Mouse (Mus musculus): ENCODE data around the gene Tubb2a. TPM values are rescaled to one million over a fixed set of nuclear protein-coding genes. Genes with fewer than 3 reads are reported as not detected.

The Tubb2a gene
- polyA plus RNA-seq, 1 experiment from 2014 or later, result 2,016 TPM

DNA sequence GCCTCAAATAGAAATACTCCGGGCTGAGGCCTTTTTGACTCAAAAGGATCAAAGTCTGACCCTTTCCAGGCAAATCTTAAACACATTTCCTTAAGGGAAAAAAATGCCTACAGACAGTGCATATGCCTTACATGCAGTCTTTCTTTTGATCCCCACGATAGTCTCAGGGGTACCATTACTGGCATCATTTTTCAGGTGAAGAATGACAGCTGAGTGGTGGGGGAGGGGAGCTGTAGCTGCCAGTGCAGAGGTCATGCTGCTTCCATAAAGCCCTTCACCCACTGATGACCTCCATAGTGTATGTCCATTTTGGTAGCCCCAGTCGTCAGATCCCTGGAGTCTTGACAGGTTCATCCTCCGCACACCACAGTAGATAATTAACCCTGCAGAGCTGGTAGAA is 7.5 kb downstream of the Tubb2a start:
- peaks cover 21% of the 10 kb centered on the region for H3K4me1 ChIP-seq (replicated peaks)
- H3K27ac ChIP-seq (replicated peaks), result no peak overlapping the region
- H3K9me3 ChIP-seq, result no peaks in the 10 kb centered on the region
- no peak for ATAC-seq (ENCODE audit: low read depth)
- H3K27me3 ChIP-seq, result no peaks in the 10 kb centered on the region
- WGBS, result 54% methylated on average over 4 of the region's 4 CpGs
- H3K4me3 ChIP-seq, result no peak overlapping the region
- H3K36me3 ChIP-seq, result peaks cover 22% of the 10 kb centered on the region
- H3K4me2 ChIP-seq, result no peak overlapping the region
- 0 out of 2 replicates have a peak overlapping the region, but pooled peaks have one; percentile 4 for H3K9ac ChIP-seq

GRCm38 (mm10) chr13:34066351-34066750 is 11.5 kb downstream of the Tubb2a start:
- no peak for ATAC-seq (ENCODE audit: low read depth)
- Histone ChIP-seq H3K4me3 (no peak overlapping the region), H3K4me1 (replicated peaks) (peaks cover 11% of the 10 kb centered on the region; the same call in 1 of the 2 replicates), H3K4me2 (no peak overlapping the region), H3K9me3 (no peaks in the 10 kb centered on the region), H3K27ac (replicated peaks) (no peak overlapping the region), H3K36me3 (peaks cover 19% of the 10 kb centered on the region; the same call in 1 of the 2 replicates), H3K9ac (no peak overlapping the region), H3K27me3 (no peaks in the 10 kb centered on the region)
- WGBS, result 57% methylated on average over 1 of the region's 1 CpGs

- Histone ChIP-seq H3K27me3 (no peaks in the 10 kb centered on the region), H3K4me2 (no peak overlapping the region), H3K4me1 (replicated peaks) (no peaks in the 10 kb centered on the region), H3K4me3 (no peak overlapping the region), H3K36me3 (peaks cover 23% of the 10 kb centered on the region), H3K9me3 (no peaks in the 10 kb centered on the region), H3K9ac (no peak overlapping the region), H3K27ac (replicated peaks) (no peak overlapping the region)
- 89% methylated on average over 10 of the region's 10 CpGs for WGBS
- ATAC-seq (ENCODE audit: low read depth), result no peak
Observed at GRCm38 (mm10) chr13:34062466-34062865, 15.3 kb downstream of the Tubb2a start.

GRCm38 (mm10) chr13:34060061-34060460 is 17.7 kb downstream of the Tubb2a start:
- ATAC-seq (ENCODE audit: low read depth), result no peak
- H3K27me3 ChIP-seq, result no peaks in the 10 kb centered on the region
- no peaks in the 10 kb centered on the region for H3K4me1 ChIP-seq (replicated peaks)
- H3K4me2 ChIP-seq, result no peak overlapping the region
- H3K36me3 ChIP-seq, result peaks cover 37% of the 10 kb centered on the region
- H3K4me3 ChIP-seq, result no peak overlapping the region
- 90% methylated on average over 9 of the region's 9 CpGs for WGBS
- H3K9me3 ChIP-seq, result no peaks in the 10 kb centered on the region
- H3K27ac ChIP-seq (replicated peaks), result no peak overlapping the region
- H3K9ac ChIP-seq, result no peak overlapping the region

- H3K27ac ChIP-seq (replicated peaks), result no peak overlapping the region
- H3K27me3 ChIP-seq, result no peaks in the 10 kb centered on the region
- H3K4me1 ChIP-seq (replicated peaks), result no peaks in the 10 kb centered on the region
- WGBS, result 77% methylated on average over 1 of the region's 1 CpGs
- no peak overlapping the region for H3K9ac ChIP-seq
- no peak for ATAC-seq (ENCODE audit: low read depth)
- H3K4me2 ChIP-seq, result no peak overlapping the region
- no peaks in the 10 kb centered on the region for H3K9me3 ChIP-seq
- H3K36me3 ChIP-seq, result peaks cover 39% of the 10 kb centered on the region
- no peak overlapping the region for H3K4me3 ChIP-seq
Observed at GRCm38 (mm10) chr13:34057252-34057651, 20.6 kb downstream of the Tubb2a start.

DNA sequence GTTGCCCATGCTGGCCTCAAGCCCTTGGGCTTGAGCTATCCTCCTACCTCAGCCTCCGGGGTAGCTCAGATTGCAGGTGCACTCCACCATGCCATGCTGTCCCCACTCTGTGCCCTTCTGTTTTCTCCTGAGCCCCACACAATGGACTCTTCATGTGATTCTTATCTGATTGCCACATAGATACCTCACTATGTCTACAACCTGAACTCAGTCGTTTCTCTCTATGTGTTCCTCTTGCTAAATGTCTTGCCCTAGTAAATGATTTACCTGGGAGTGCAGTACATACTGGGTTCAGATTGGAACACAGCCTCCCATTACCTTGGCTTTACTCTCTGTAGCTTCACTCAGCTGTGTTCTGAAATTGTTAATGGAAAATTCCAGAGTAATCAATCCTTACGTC is 22.8 kb downstream of the Tubb2a start:
- no peak for ATAC-seq (ENCODE audit: low read depth)
- H3K9ac ChIP-seq, result no peak overlapping the region
- H3K9me3 ChIP-seq, result no peaks in the 10 kb centered on the region
- no peak overlapping the region for H3K27ac ChIP-seq (replicated peaks)
- H3K4me2 ChIP-seq, result no peak overlapping the region
- H3K36me3 ChIP-seq, result peaks cover 54% of the 10 kb centered on the region
- no peaks in the 10 kb centered on the region for H3K4me1 ChIP-seq (replicated peaks)
- WGBS, result 78% methylated on average over 3 of the region's 3 CpGs
- H3K27me3 ChIP-seq, result no peaks in the 10 kb centered on the region
- no peak overlapping the region for H3K4me3 ChIP-seq

DNA sequence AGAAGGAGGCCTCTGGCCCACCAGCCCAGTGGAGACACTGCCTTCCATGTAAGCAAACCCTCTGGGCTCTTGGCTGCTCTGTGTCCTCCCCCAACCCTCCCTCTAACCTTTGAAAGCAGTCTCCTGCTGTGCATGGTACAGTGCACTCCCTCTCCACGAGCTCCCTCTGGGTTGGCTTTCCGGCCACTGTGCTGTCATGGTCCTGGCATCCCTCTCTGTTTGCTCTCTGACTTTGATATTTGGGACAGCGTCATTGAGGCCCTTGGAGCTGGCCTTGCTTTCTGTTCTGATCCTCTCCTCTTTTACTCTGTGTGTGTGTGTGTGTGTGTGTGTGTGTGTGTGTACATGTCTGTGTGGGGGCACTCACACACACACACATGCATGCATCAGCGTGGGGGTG is 23.4 kb downstream of the Tubb2a start:
- Histone ChIP-seq H3K36me3 (peaks cover 57% of the 10 kb centered on the region), H3K9me3 (no peaks in the 10 kb centered on the region), H3K9ac (no peak overlapping the region), H3K27me3 (no peaks in the 10 kb centered on the region), H3K4me3 (no peak overlapping the region), H3K4me1 (replicated peaks) (no peaks in the 10 kb centered on the region), H3K27ac (replicated peaks) (no peak overlapping the region), H3K4me2 (no peak overlapping the region)
- WGBS, result 70% methylated on average over 4 of the region's 4 CpGs
- ATAC-seq (ENCODE audit: low read depth), result no peak

DNA sequence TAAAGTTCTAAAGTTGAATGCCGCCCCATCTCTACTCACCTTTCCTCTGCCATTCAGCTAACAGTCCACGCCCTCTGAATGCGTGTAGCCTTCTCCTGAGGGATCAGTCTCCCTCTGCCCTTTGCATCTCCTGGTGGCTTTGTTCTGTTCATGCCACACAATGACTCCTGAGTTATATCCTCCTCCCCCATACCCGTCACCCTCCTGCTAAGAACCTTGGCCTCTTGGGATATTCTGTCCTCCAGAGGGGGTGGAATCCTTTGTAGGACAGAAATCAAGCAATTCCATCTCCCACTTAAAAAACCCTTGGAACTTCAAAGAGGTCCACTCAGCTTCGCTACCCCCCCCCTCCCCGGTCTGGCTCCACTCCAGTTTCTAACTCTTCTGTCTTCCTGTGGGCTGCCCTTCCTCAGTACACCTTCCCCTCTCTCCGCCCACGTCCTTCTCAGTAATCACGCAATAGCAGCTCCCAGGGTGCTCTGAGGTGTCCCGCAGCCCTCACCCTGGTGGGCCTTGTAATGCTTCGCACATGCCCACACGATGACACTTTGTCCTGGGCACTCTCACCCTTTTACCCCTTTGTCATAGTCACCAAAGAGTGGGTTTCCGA is 24.0 kb downstream of the Tubb2a start:
- no peak overlapping the region for H3K9ac ChIP-seq
- no peaks in the 10 kb centered on the region for H3K4me1 ChIP-seq (replicated peaks)
- no peaks in the 10 kb centered on the region for H3K27me3 ChIP-seq
- no peaks in the 10 kb centered on the region for H3K9me3 ChIP-seq
- WGBS, result 78% methylated on average over 13 of the region's 13 CpGs
- no peak for ATAC-seq (ENCODE audit: low read depth)
- H3K4me3 ChIP-seq, result no peak overlapping the region
- H3K27ac ChIP-seq (replicated peaks), result no peak overlapping the region
- no peak overlapping the region for H3K4me2 ChIP-seq
- H3K36me3 ChIP-seq, result peaks cover 57% of the 10 kb centered on the region

DNA sequence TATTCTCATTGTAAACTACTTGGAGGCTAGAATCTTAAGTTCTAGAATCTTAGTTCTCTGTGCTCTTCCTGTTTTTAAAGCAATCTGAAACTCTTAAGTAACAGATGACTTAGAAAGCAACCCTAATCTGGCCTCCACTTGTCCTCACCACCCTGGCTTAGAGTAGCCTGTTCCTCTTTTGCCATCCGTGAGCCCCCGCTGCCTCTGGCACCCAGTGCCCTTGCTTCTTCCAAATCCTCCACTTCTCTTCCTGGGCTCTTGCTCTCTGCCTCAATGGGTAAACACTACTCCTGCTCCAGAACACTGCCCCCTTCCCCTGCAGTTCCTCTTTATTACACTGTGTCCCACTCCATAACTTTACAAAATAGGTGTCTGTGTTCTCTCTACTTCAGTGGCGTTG is 26.1 kb downstream of the Tubb2a start:
- H3K27me3 ChIP-seq, result no peaks in the 10 kb centered on the region
- H3K4me1 ChIP-seq (replicated peaks), result peaks cover 2% of the 10 kb centered on the region
- 97% methylated on average over 3 of the region's 3 CpGs for WGBS
- peaks cover 63% of the 10 kb centered on the region for H3K36me3 ChIP-seq
- H3K9ac ChIP-seq, result no peak overlapping the region
- H3K4me3 ChIP-seq, result no peak overlapping the region
- ATAC-seq (ENCODE audit: low read depth), result no peak
- H3K27ac ChIP-seq (replicated peaks), result no peak overlapping the region
- no peaks in the 10 kb centered on the region for H3K9me3 ChIP-seq
- no peak overlapping the region for H3K4me2 ChIP-seq

DNA sequence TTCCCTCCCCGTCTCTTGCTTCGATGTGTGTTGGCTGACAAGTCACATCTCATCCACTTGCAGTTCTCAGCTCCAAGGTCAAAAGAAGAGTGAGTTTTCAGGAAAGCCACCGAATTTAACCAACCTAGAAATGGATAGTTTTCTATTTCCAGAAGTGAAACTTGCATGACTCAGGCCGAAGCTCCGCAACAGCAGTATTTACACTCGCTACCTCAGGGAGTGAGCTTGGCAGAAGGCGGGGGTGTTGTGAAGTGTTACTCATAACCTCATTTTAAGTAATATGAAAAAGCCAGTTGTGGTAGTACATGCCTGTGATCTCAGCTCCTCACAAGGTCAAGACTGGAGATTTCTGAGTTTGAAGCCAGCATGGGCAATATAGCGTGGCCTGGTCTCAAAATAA is 27.3 kb downstream of the Tubb2a start:
- Histone ChIP-seq H3K4me3 (no peak overlapping the region), H3K27me3 (no peaks in the 10 kb centered on the region), H3K27ac (replicated peaks) (no peak overlapping the region), H3K4me1 (replicated peaks) (peaks cover 4% of the 10 kb centered on the region), H3K9ac (no peak overlapping the region), H3K9me3 (no peaks in the 10 kb centered on the region), H3K4me2 (no peak overlapping the region), H3K36me3 (peaks cover 55% of the 10 kb centered on the region)
- WGBS, result 90% methylated on average over 8 of the region's 8 CpGs
- no peak for ATAC-seq (ENCODE audit: low read depth)

DNA sequence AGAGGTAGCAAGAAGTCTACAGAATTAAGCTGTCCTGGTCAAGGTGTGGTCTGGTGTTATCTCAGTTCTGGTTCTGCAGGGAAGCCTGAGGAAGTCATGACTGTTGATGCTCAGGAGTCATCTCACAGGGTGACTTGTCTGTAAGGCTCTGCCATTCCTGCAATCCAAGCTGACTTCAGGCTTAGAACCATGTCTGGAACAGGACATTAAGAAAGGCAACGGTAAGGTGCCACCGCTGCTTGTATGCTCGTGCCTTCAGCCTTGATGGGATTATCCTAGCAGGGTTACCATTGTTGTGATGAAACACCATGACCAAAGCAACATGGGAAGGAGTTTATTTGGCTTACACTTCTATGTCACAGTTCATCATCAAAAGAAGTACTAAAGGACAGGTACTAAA is 30.3 kb downstream of the Tubb2a start:
- 0 out of 2 replicates have a peak overlapping the region, but pooled peaks have one; percentile 12 for H3K9ac ChIP-seq

DNA sequence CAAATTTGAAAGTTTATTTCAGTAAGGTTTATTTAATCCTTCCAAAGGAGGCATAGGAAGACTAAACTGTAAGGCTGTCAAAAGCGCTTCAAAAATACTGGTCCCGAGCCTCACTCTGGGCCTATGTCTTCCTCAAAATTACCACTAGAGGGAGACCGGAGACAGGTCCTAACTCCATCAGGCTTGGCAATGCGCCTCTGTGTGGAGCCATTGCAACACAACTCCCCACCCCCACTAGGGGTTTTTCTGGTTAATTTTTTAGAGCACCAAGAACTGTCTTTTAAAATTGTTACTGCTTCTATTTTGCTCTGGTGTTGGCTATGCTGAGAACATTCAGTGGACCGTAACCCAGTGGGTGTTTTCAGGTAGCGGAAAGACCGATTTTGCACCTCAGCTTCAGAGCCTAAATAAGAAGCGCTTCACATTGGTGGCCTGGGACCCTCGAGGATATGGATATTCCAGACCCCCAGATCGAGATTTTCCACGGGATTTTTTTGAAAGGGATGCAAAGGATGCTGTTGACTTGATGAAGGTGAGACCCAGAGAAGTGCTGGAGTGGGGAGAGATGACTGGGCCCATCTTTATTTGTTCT is 31.3 kb downstream of the Tubb2a start:
- Histone ChIP-seq H3K4me1 (replicated peaks) (peaks cover 9% of the 10 kb centered on the region), H3K9ac (peak overlapping the region; percentile 22; the same call in 1 of the 2 replicates), H3K9me3 (no peaks in the 10 kb centered on the region), H3K36me3 (peaks cover 30% of the 10 kb centered on the region), H3K27ac (replicated peaks) (no peak overlapping the region), H3K27me3 (no peaks in the 10 kb centered on the region), H3K4me3 (no peak overlapping the region), H3K4me2 (no peak overlapping the region)
- peak; percentile 93 for ATAC-seq (ENCODE audit: low read depth)
- 41% methylated on average over 11 of the region's 11 CpGs for WGBS

More for the DNA sequence above, 30.3 kb downstream of the Tubb2a start:
- Histone ChIP-seq H3K4me3 (no peak overlapping the region), H3K36me3 (peaks cover 39% of the 10 kb centered on the region), H3K27me3 (no peaks in the 10 kb centered on the region), H3K9me3 (no peaks in the 10 kb centered on the region), H3K27ac (replicated peaks) (no peak overlapping the region), H3K4me2 (no peak overlapping the region), H3K4me1 (replicated peaks) (peaks cover 6% of the 10 kb centered on the region)
- ATAC-seq (ENCODE audit: low read depth), result no peak
- WGBS, result 87% methylated on average over 3 of the region's 3 CpGs
